ENCODE assay signal across 28 mouse cellular contexts in the genomic region with DNA sequence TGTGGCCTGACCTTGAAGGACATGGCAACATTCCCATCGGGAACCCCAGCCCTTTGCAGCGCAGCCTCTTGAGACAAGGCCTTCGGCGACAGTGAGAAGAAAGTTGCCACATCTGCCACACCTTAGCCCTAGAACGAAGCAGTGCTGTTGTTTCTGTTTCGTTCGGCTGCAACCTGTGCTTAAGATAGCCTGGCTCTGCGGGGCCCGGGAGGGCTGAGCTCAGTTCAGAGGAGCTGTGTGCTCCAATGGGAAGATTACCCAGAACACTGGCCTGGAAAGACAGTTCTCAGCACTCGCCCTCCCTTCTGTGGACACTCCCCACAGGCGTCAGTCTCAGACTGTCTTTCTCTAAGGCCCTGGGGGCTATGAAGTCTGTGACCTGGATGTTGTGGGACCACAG.
DNase-seq lines count a peak whose midpoint lies in the region; ATAC-seq and TF ChIP-seq lines count a peak whose summit lies in the region.
"Had no signal": no experiment of that assay in that cellular context is flagged by ENCODE, and none has a peak within 500 bp of the region (broad histone marks: within the 10 kb centered on the region; RNA-seq: fewer than 3 reads in every experiment).

No protein-coding gene starts in this region.

- H3K4me2 ChIP-seq in heart, embryonic 14.5 days (ENCODE audit: low read length) = peak overlapping the region; percentile 1; the same call in 1 of the 2 replicates
- H3K4me2 ChIP-seq in heart, embryonic 11.5 days = no peak overlapping the region
- H3K4me2 ChIP-seq in intestine, embryonic 16.5 days (ENCODE audit: low read depth, low read length) = no peak overlapping the region
- no peak overlapping the region for H3K4me2 ChIP-seq in stomach, postnatal 0 days (replicated peaks; ENCODE audit: low read depth)
- H3K4me2 ChIP-seq: forebrain, embryonic 13.5 days; kidney, embryonic 15.5 days; midbrain, embryonic 11.5 days had no signal

- no peaks in the 10 kb centered on the region for H3K36me3 ChIP-seq in heart, embryonic 14.5 days (ENCODE audit: control insufficient read depth, insufficient read depth, low read length)
- no peaks in the 10 kb centered on the region for H3K36me3 ChIP-seq in heart, embryonic 11.5 days (ENCODE audit: control insufficient read depth, insufficient read depth, low read length)
- H3K36me3 ChIP-seq in ES-E14 (ENCODE audit: control insufficient read depth, insufficient read depth, low read length, poor library complexity, severe bottlenecking) = no peaks in the 10 kb centered on the region
- no peaks in the 10 kb centered on the region for H3K36me3 ChIP-seq in intestine, embryonic 16.5 days (ENCODE audit: control insufficient read depth, insufficient read depth, low read length)
- H3K36me3 ChIP-seq in stomach, postnatal 0 days (ENCODE audit: control insufficient read depth, insufficient read depth, low read length) = no peaks in the 10 kb centered on the region
- H3K36me3 ChIP-seq: hindbrain, embryonic 10.5 days; kidney, embryonic 15.5 days had no signal

- 46% methylated on average over 11 of the region's 11 CpGs for WGBS in heart, embryonic 14.5 days
- WGBS in heart, embryonic 11.5 days (ENCODE audit: insufficient replicate concordance) = 59% methylated on average over 11 of the region's 11 CpGs
- WGBS in intestine, embryonic 16.5 days = 69% methylated on average over 11 of the region's 11 CpGs
- WGBS in stomach, postnatal 0 days = 84% methylated on average over 11 of the region's 11 CpGs

- no peak for TF ChIP-seq CTCF in stomach, postnatal 0 days (IDR thresholded peaks at IDR 0.05; ENCODE audit: low read depth)

- H3K27ac ChIP-seq in heart, embryonic 14.5 days (replicated peaks in 1 of 2; ENCODE audit: control insufficient read depth in 1 of 2, insufficient read depth in 1 of 2, low read depth in 2 of 2, low read length in 2 of 2) = no peak overlapping the region
- H3K27ac ChIP-seq in heart, embryonic 11.5 days (ENCODE audit: low read depth, low read length) = no peak overlapping the region
- no peak overlapping the region for H3K27ac ChIP-seq in ES-E14 (ENCODE audit: insufficient read depth, low read depth, low read length, poor library complexity, severe bottlenecking)
- H3K27ac ChIP-seq in intestine, embryonic 16.5 days (ENCODE audit: low read length) = peak overlapping the region; percentile 53
- no peak overlapping the region for H3K27ac ChIP-seq in stomach, postnatal 0 days (replicated peaks)
- H3K27ac ChIP-seq: forebrain, embryonic 13.5 days; heart, adult 2 months; hindbrain, embryonic 10.5 days; hindbrain, postnatal 0 days; kidney, embryonic 15.5 days; layer of hippocampus, adult 2 months; liver, embryonic 14.5 days had no signal

- H3K9ac ChIP-seq in heart, embryonic 14.5 days (ENCODE audit: low read length) = peak overlapping the region; percentile 16; the same call in 1 of the 2 replicates
- H3K9ac ChIP-seq in heart, embryonic 11.5 days (ENCODE audit: low read depth, low read length) = no peak overlapping the region
- H3K9ac ChIP-seq in ES-E14 (ENCODE audit: insufficient read depth, low read depth, low read length, poor library complexity, severe bottlenecking) = peak overlapping the region; percentile 26; the same call in 1 of the 2 replicates
- peak overlapping the region; percentile 38; the same call in 1 of the 2 replicates for H3K9ac ChIP-seq in intestine, embryonic 16.5 days (ENCODE audit: low read depth, low read length)
- no peak overlapping the region for H3K9ac ChIP-seq in stomach, postnatal 0 days (ENCODE audit: low read length)
- H3K9ac ChIP-seq: forebrain, embryonic 13.5 days; kidney, embryonic 15.5 days; liver, embryonic 14.5 days had no signal

- in situ Hi-C loops in ES-E14 (cut with MboI; ENCODE audit: low sequenced_read_pairs in 2 of 2, unreplicated experiment in 2 of 2) = no loop called here

- no peak overlapping the region for H3K4me3 ChIP-seq in heart, embryonic 14.5 days (ENCODE audit: control insufficient read depth in 1 of 2, insufficient read depth in 1 of 2, low read depth in 1 of 2, low read length in 2 of 2)
- H3K4me3 ChIP-seq in heart, embryonic 11.5 days (ENCODE audit: low read depth, low read length) = no peak overlapping the region
- H3K4me3 ChIP-seq in ES-E14 (ENCODE audit: insufficient read depth in 1 of 2, low read depth in 1 of 2, low read length in 2 of 2, poor library complexity in 1 of 2, severe bottlenecking in 1 of 2) = no peak overlapping the region
- H3K4me3 ChIP-seq in intestine, embryonic 16.5 days (ENCODE audit: low read length) = no peak overlapping the region
- no peak overlapping the region for H3K4me3 ChIP-seq in stomach, postnatal 0 days (ENCODE audit: low read depth, low read length)
- H3K4me3 ChIP-seq: forebrain, embryonic 13.5 days; heart, adult 2 months; hindbrain, embryonic 10.5 days; kidney, embryonic 15.5 days; layer of hippocampus, adult 2 months had no signal

- peaks cover 17 to 18% of the 10 kb centered on the region in 2 experiments for H3K4me1 ChIP-seq in heart, embryonic 14.5 days (ENCODE audit: control insufficient read depth in 2 of 2, insufficient read depth in 2 of 2, low read length in 2 of 2)
- H3K4me1 ChIP-seq in heart, embryonic 11.5 days (ENCODE audit: control insufficient read depth, insufficient read depth, low read length) = peaks cover 15% of the 10 kb centered on the region; the same call in 1 of the 2 replicates
- H3K4me1 ChIP-seq in ES-E14 (ENCODE audit: control insufficient read depth in 2 of 2, insufficient read depth in 2 of 2, low read length in 2 of 2, poor library complexity in 1 of 2) = peaks cover 0 to 4% of the 10 kb centered on the region in 2 experiments; a peak in 2 of 4 replicates
- peaks cover 8% of the 10 kb centered on the region; the same call in 1 of the 2 replicates for H3K4me1 ChIP-seq in intestine, embryonic 16.5 days (ENCODE audit: control insufficient read depth, insufficient read depth, low read length)
- no peaks in the 10 kb centered on the region for H3K4me1 ChIP-seq in stomach, postnatal 0 days (replicated peaks; ENCODE audit: control insufficient read depth, insufficient read depth)
- H3K4me1 ChIP-seq: forebrain, embryonic 13.5 days had no signal

- H3K9me3 ChIP-seq in heart, embryonic 14.5 days (ENCODE audit: control insufficient read depth, low read length) = no peaks in the 10 kb centered on the region
- no peaks in the 10 kb centered on the region for H3K9me3 ChIP-seq in heart, embryonic 11.5 days (replicated peaks; ENCODE audit: control insufficient read depth, low read length)
- H3K9me3 ChIP-seq in ES-E14 (ENCODE audit: control insufficient read depth, insufficient read depth, low read depth, low read length) = no peaks in the 10 kb centered on the region
- no peaks in the 10 kb centered on the region for H3K9me3 ChIP-seq in intestine, embryonic 16.5 days (ENCODE audit: control insufficient read depth, low read length)
- H3K9me3 ChIP-seq in stomach, postnatal 0 days (ENCODE audit: control insufficient read depth, low read length) = no peaks in the 10 kb centered on the region
- H3K9me3 ChIP-seq: forebrain, embryonic 13.5 days; hindbrain, embryonic 10.5 days; kidney, embryonic 15.5 days had no signal

- ATAC-seq in heart, embryonic 14.5 days (ENCODE audit: insufficient number of reproducible peaks, insufficient read depth, low FRiP score, low read depth) = 0 out of 2 replicates have a peak, but pooled peaks have one; percentile 8
- ATAC-seq in heart, embryonic 11.5 days (replicated peaks; ENCODE audit: insufficient number of reproducible peaks, low FRiP score, low TSS enrichment) = no peak
- peak; percentile 59 for ATAC-seq in intestine, embryonic 16.5 days
- ATAC-seq in stomach, postnatal 0 days (ENCODE audit: low FRiP score, low TSS enrichment) = 0 out of 2 replicates have a peak, but pooled peaks have one; percentile 26
- ATAC-seq: CD4-positive, CD25-positive, alpha-beta regulatory T cell, adult 4 months; forebrain, embryonic 13.5 days; hindbrain, postnatal 0 days; midbrain, embryonic 16.5 days had no signal

- H3K27me3 ChIP-seq in heart, embryonic 14.5 days (ENCODE audit: control insufficient read depth, insufficient read depth, low read length) = no peaks in the 10 kb centered on the region
- H3K27me3 ChIP-seq in heart, embryonic 11.5 days (ENCODE audit: control insufficient read depth, insufficient read depth, low read length) = no peaks in the 10 kb centered on the region
- H3K27me3 ChIP-seq in intestine, embryonic 16.5 days (replicated peaks; ENCODE audit: control insufficient read depth, insufficient read depth, low read length) = no peaks in the 10 kb centered on the region
- H3K27me3 ChIP-seq in stomach, postnatal 0 days (ENCODE audit: control insufficient read depth, insufficient read depth, low read length) = no peaks in the 10 kb centered on the region
- H3K27me3 ChIP-seq: forebrain, embryonic 13.5 days; kidney, embryonic 15.5 days had no signal

- no peak for TF ChIP-seq EP300 in stomach, postnatal 0 days (optimal IDR thresholded peaks at IDR 0.05)

- DNase-seq in ES-E14 (ENCODE audit: low read depth, low spot score) = no peak
- no peak for DNase-seq in stomach, postnatal 0 days (ENCODE audit: low spot score)
- no peak for DNase-seq in embryo, embryonic 9.5 days (ENCODE audit: extremely low spot score)
- DNase-seq in cerebellum, postnatal 25 days = no peak
- DNase-seq: adrenal gland, adult 8-10 months; cerebellum, adult 2 months; cerebellum, postnatal 14 days; gastrocnemius, postnatal 36 days; heart, adult 2 months; kidney, adult 11 months; kidney, postnatal 25 days; liver; lung, adult 2 months; lung, postnatal 14 days; right cerebral cortex, postnatal 25 days; thymus, postnatal 4 days had no signal

TF ChIP-seq in ES-E14, 5 proteins besides CTCF, POLR2A, EP300 and RAD21:
- TF ChIP-seq MAFK (IDR thresholded peaks at IDR 0.05; ENCODE audit: insufficient read depth, low read depth, low read length) (no peak), ZNF384 (IDR thresholded peaks at IDR 0.05; ENCODE audit: low read depth, low read length) (no peak), CHD2 (IDR thresholded peaks at IDR 0.05; ENCODE audit: low read depth, low read length) (no peak), ZC3H11A (IDR thresholded peaks at IDR 0.05; ENCODE audit: borderline replicate concordance, low read depth, low read length) (no peak), HCFC1 (IDR thresholded peaks at IDR 0.05; ENCODE audit: borderline replicate concordance, insufficient read depth, low read length) (no peak)

Comparison
In these comparisons a context has a peak if more than half of its experiments do, and no peak if none do; other contexts are left out.
1. H3K9ac ChIP-seq: peak in heart, embryonic 14.5 days (single experiment), ES-E14 (single experiment) and intestine, embryonic 16.5 days (single experiment); none in heart, embryonic 11.5 days (single experiment) and stomach, postnatal 0 days (single experiment).